Mouse (Mus musculus) embryo, embryonic 10 days (tissue): ENCODE measurements around the gene Tcp11l2.
A peak's percentile ranks its signal among the peaks of the same experiment; 100 is the strongest.

ENCODE experiments used
- DNase-seq: peaks from one replicate; pipeline ENCODE4 v3.0.0-alpha.2; 2015; ENCODE audit warnings: low spot score

Gene Tcp11l2

GRCm38 (mm10) chr10:84558511-84558910, 17.9 kb upstream of the Tcp11l2 start:
- DNase-seq, result no peak

GRCm38 (mm10) chr10:84559986-84560385, 16.4 kb upstream of the Tcp11l2 start:
- DNase-seq, result no peak

GRCm38 (mm10) chr10:84562121-84562520, 14.3 kb upstream of the Tcp11l2 start:
- DNase-seq, result peak; percentile 72

GRCm38 (mm10) chr10:84562567-84563554, 13.6 kb upstream of the Tcp11l2 start:
- DNase-seq, result peak; percentile 51

GRCm38 (mm10) chr10:84564427-84564826, 12.0 kb upstream of the Tcp11l2 start:
- no peak for DNase-seq

GRCm38 (mm10) chr10:84571052-84571639, 5.3 kb upstream of the Tcp11l2 start:
- no peak for DNase-seq

- DNase-seq, result no peak
Observed at GRCm38 (mm10) chr10:84573671-84574420, 2.6 kb upstream of the Tcp11l2 start.

GRCm38 (mm10) chr10:84576029-84576394, 414 bp upstream of the Tcp11l2 start:
- peak; percentile 84 for DNase-seq

- DNase-seq, result peak; percentile 70
Observed at GRCm38 (mm10) chr10:84577071-84577727, 773 bp downstream of the Tcp11l2 start.

GRCm38 (mm10) chr10:84578738-84579137, 2.3 kb downstream of the Tcp11l2 start:
- DNase-seq, result no peak

- no peak for DNase-seq
Observed at GRCm38 (mm10) chr10:84579527-84579926, 3.1 kb downstream of the Tcp11l2 start.

GRCm38 (mm10) chr10:84581191-84581590, 4.8 kb downstream of the Tcp11l2 start:
- no peak for DNase-seq

GRCm38 (mm10) chr10:84582236-84582635, 5.8 kb downstream of the Tcp11l2 start:
- DNase-seq, result no peak

GRCm38 (mm10) chr10:84584451-84585293, 8.2 kb downstream of the Tcp11l2 start:
- no peak for DNase-seq

- no peak for DNase-seq
Observed at GRCm38 (mm10) chr10:84585294-84585650, 8.8 kb downstream of the Tcp11l2 start.

- no peak for DNase-seq
Observed at GRCm38 (mm10) chr10:84590956-84591355, 14.5 kb downstream of the Tcp11l2 start.

GRCm38 (mm10) chr10:84591640-84592148, 15.3 kb downstream of the Tcp11l2 start:
- no peak for DNase-seq

GRCm38 (mm10) chr10:84592745-84593144, 16.3 kb downstream of the Tcp11l2 start:
- no peak for DNase-seq

GRCm38 (mm10) chr10:84597127-84597785, 20.8 kb downstream of the Tcp11l2 start:
- DNase-seq, result no peak

- DNase-seq, result no peak
Observed at GRCm38 (mm10) chr10:84598172-84598571, 21.7 kb downstream of the Tcp11l2 start.
